Mouse (Mus musculus) c-Kit-positive CD71-negative TER-119-negative erythroid progenitor cells, embryonic 14.5 days (primary cell): ENCODE data around the gene Gosr1.
"Not testable (repeated sequence)": the region's sequence is repeated elsewhere in the genome, so short reads cannot be mapped to it uniquely, and the experiment has no call there.

Experiments used
- DNase-seq: peaks from one replicate; pipeline ENCODE4 v3.0.0-alpha.2; 2013; ENCODE audit warnings: low read depth

Gosr1 gene

GRCm38 (mm10) chr11:76735753-76736324 is 27.5 kb downstream of the Gosr1 start:
- no peak for DNase-seq

- DNase-seq, result no peak
Measured at GRCm38 (mm10) chr11:76734560-76734959, 28.8 kb downstream of the Gosr1 start.

GRCm38 (mm10) chr11:76730650-76731049 is 32.7 kb downstream of the Gosr1 start:
- DNase-seq, result no peak

DNA sequence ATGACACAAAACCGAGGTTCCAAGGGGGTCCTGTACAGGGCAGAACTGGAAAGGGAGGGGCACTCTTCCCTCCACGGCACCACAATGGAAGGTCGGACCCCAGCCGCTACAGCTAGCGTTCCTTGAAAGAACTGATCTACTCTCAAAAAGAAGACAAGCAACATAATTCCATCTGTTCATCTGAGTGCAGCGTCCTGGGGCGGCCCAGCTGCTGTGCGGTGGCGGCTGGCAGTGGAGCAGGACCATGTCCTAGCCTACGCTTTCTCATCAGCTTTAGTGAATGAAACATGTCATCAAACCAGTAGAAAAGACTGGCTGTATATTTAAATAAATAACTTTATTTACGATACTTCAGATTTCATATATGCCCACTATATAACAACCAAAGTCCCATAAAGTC is 35.3 kb downstream of the Gosr1 start:
- no peak for DNase-seq

DNA sequence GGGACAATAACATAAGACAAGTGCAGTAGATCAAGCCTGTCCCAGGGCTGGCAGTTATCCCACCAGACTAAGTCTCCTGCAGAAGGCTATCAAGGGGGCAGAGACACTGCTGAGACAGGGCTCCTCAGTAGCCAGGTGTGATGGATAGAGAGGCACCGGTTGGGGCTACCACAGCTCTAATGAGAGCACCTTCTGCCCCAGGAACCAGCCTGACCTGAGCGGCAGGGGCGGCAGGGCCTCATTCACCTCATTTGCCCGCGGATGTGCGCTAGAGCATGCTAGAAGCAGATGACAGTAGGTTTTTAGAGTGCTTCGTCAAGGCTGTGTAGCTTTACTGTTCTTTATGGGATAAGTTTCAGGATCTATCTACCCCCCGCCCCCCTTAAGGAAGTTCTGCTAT is 39.5 kb downstream of the Gosr1 start:
- DNase-seq, result no peak

- DNase-seq, result no peak
Measured at GRCm38 (mm10) chr11:76717000-76717399, 46.4 kb downstream of the Gosr1 start.

GRCm38 (mm10) chr11:76709625-76710452 is 53.5 kb downstream of the Gosr1 start:
- DNase-seq, result no peak

DNA sequence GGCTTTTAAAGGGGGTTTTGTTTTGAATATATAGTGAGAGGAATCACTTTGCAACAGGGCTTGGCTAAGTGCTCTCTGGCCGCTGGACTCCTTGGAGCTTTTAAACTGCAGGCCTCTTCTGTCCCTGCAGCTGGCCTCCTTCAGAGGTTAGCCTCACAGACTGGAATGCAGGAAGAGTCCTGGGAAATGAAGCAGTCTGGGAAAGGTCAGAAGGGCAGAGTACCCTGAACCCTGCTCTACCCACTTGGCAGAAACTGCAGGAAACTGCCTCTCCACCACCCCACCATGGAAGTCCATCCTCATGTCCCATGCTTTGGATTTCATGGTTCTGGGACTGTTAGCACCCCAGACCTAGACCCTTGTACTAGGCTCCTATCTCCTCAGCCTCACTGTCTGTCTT is 54.5 kb downstream of the Gosr1 start:
- no peak for DNase-seq

- DNase-seq, result no peak
Measured at GRCm38 (mm10) chr11:76708066-76708465, 55.3 kb downstream of the Gosr1 start.

DNA sequence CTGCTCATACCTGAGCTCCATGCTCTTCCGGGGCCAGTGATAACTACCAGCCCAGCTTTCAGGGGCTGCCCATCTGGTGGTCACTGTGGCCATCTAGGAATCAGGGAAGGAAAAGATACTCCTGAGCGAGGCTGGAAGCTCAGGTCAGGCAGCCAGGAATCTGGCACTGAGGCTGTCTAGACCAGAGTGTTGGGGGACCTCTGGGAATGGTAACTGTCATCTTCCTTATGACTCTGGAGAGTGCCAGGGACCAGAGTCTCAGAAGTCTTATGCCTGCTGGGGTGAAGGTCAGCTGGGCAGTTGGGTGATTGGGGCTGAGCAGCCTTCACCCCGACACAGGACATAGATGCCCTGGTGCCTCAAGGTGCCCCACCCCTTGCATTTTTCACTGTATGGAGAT is 55.7 kb downstream of the Gosr1 start:
- no peak for DNase-seq

- no peak for DNase-seq
Measured at GRCm38 (mm10) chr11:76699626-76700025, 63.8 kb downstream of the Gosr1 start.

DNA sequence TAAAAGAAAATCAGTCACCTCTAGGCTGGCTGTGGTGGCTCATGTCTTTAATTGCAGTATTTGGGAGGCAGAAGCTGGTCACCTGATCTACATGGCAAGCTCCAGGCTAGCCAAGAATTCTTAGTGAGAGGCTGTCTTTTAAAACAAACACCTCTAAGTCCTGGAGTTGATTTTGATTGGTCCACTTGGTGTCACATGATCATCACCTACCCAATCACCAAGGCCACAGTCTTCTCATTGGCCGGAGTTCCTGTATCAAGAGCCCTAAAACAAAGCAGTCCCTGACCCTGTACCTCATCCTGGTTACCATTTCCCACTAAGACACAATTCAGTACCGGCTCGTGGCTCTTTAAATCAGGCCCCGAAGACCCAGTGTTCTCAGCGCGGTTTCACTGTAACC is 67.6 kb downstream of the Gosr1 start:
- no peak for DNase-seq

DNA sequence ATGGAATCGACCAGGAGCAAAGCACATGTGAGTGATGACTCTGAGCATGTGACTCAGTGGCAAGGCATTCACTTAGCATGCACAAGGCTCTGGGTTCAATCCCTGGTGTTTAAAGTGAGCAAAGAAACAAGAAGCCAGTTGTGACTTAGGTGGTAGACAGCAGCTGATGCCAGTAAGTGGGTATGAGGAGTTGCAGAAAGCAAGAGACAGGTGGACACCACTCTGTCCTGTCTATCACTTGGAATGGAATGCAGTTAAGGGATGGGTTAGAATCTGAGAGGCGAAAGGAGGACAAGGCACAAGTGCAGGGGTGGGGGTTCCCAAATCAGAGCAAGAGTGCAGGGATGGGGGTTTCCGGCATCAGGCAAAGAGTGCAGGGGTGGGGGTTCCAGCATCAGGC is 71.3 kb downstream of the Gosr1 start:
- no peak for DNase-seq

DNA sequence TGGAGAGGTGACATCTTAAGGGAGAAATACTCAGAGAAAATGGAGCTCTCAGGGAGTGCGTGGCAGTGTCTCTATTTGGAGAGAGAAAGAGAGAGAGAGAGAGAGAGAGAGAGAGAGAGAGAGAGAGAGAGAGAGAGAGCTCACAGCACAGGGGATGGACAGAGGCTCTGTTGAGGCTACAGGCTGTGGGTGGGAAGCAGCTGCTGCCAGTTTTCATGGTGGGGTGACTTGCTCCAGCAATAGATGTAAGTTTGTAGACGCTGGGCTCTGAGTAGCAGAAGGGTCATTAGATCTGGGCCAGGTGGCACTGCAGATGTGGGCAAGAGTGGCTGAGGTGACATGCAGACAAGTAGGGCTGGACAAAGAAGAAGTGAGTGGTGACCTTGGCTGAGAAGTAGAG is 77.8 kb downstream of the Gosr1 start:
- no peak for DNase-seq

GRCm38 (mm10) chr11:76679508-76679907 is 83.9 kb downstream of the Gosr1 start, which contains the start of gene Trarg1:
Gene Trarg1, plus strand, starts transcription at chr11:76679808.
- not testable (repeated sequence) for DNase-seq
